In the genomic region with DNA sequence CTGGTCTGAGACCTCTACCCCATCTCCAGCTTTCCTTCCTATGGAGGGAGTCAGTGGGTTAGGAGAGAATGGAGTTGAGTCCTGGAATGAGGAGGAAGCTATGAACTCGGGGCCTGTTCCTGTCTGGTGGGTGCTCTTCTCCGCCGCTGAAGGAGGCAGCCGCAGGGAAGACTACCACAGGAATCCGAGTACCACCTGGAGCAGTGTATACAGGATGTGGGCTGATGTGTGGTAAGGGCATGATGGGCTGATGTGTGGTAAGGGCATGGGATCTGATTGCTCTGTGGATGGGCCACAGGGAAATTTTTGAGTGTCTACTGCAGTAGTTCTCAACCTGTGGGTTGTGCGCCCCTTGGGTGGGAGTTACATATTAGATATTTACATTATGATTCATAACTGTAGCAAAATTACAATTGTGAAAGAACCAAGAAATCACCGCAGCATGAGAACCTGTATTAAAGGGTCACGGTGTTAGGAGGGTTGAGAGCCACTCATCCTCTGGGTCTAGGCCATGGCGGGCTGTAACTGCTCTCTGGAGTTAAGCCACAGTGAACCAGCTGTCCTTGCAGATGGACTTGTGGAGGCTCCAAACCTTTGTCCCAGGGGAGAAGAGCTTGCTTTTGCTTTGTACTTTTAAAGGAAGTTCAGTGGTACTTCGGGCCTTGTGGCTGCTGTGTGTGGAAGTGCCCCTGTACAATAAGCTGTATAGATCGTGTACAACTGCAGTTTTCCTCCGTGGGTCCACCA, we compare ENCODE assay signal across 10 mouse cellular contexts. TPM values are rescaled to one million over a fixed set of nuclear protein-coding genes. Genes with fewer than 3 reads are reported as not detected.
A peak's percentile ranks its signal among the peaks of the same experiment; 100 is the strongest.
DNase-seq lines count a peak whose midpoint lies in the region; ATAC-seq and TF ChIP-seq lines count a peak whose summit lies in the region.
"Had no signal": no experiment of that assay in that cellular context is flagged by ENCODE, and none has a peak within 500 bp of the region (broad histone marks: within the 10 kb centered on the region; RNA-seq: fewer than 3 reads in every experiment).

No protein-coding gene starts in this region.

- H3K4me3 ChIP-seq in hindbrain, postnatal 0 days (ENCODE audit: low read length) = no peak overlapping the region
- H3K4me3 ChIP-seq in hindbrain, embryonic 11.5 days (ENCODE audit: low read depth, low read length) = no peak overlapping the region
- H3K4me3 ChIP-seq in C2C12 (ENCODE audit: insufficient read depth, poor library complexity, severe bottlenecking) = no peak overlapping the region
- H3K4me3 ChIP-seq: hindbrain, embryonic 10.5 days had no signal

- H3K27me3 ChIP-seq in hindbrain, postnatal 0 days (ENCODE audit: insufficient read depth, low read length) = no peaks in the 10 kb centered on the region
- no peaks in the 10 kb centered on the region for H3K27me3 ChIP-seq in hindbrain, embryonic 11.5 days (ENCODE audit: control insufficient read depth, insufficient read depth, low read length)
- H3K27me3 ChIP-seq in C2C12 (ENCODE audit: control insufficient read depth, insufficient read depth, insufficient read length) = no peaks in the 10 kb centered on the region
- H3K27me3 ChIP-seq in splenic B cell, adult 2 months (ENCODE audit: control insufficient read depth, insufficient read depth, low read length, poor library complexity, severe bottlenecking) = no peaks in the 10 kb centered on the region

- H3K9me3 ChIP-seq in hindbrain, postnatal 0 days (ENCODE audit: low read length) = no peaks in the 10 kb centered on the region
- H3K9me3 ChIP-seq in hindbrain, embryonic 11.5 days (ENCODE audit: control insufficient read depth, low read length) = no peaks in the 10 kb centered on the region
- H3K9me3 ChIP-seq: hindbrain, embryonic 10.5 days had no signal

- H3K4me1 ChIP-seq in hindbrain, postnatal 0 days (ENCODE audit: insufficient read depth, low read length) = no peaks in the 10 kb centered on the region
- no peaks in the 10 kb centered on the region for H3K4me1 ChIP-seq in hindbrain, embryonic 11.5 days (replicated peaks; ENCODE audit: control insufficient read depth, insufficient read depth, low read length)

- no peak for ATAC-seq in hindbrain, postnatal 0 days
- no peak for ATAC-seq in hindbrain, embryonic 11.5 days (ENCODE audit: low FRiP score)
- ATAC-seq in common myeloid progenitor, adult 5-6 weeks (replicated peaks; ENCODE audit: low read depth, poor library complexity, severe bottlenecking) = peak; percentile 72
- ATAC-seq in activated CD4-positive, CD25-positive, alpha-beta regulatory T cell, adult 4 months = no peak

- no peak for TF ChIP-seq CTCF in hindbrain, postnatal 0 days (IDR thresholded peaks at IDR 0.05; ENCODE audit: low read depth)
- TF ChIP-seq CTCF in C2C12 (IDR thresholded peaks at IDR 0.05; ENCODE audit: control insufficient read depth, insufficient read depth, insufficient read length) = no peak

- H3K79me3 ChIP-seq in C2C12 (ENCODE audit: low read depth) = peaks cover 51% of the 10 kb centered on the region

- DNase-seq in hindbrain, postnatal 0 days (ENCODE audit: low spot score) = peak; percentile 44
- DNase-seq in hindbrain, embryonic 11.5 days (ENCODE audit: low spot score) = no peak
- peak; percentile 11 for DNase-seq in splenic B cell, adult 2 months (ENCODE audit: low read depth, low spot score)
- no peak for DNase-seq in kidney, postnatal 4 days
- DNase-seq in ovary, postnatal 14 days (ENCODE audit: low spot score) = no peak

- H3K27ac ChIP-seq in hindbrain, postnatal 0 days = no peak overlapping the region
- no peak overlapping the region for H3K27ac ChIP-seq in hindbrain, embryonic 11.5 days (ENCODE audit: low read depth, low read length)
- H3K27ac ChIP-seq: hindbrain, embryonic 10.5 days; kidney, postnatal 0 days had no signal

- H3K4me2 ChIP-seq in hindbrain, postnatal 0 days (ENCODE audit: low read depth, low read length) = no peak overlapping the region
- H3K4me2 ChIP-seq in hindbrain, embryonic 11.5 days (replicated peaks; ENCODE audit: low read depth, low read length) = no peak overlapping the region

- WGBS in hindbrain, postnatal 0 days = 88% methylated on average over 12 of the region's 12 CpGs
- WGBS in hindbrain, embryonic 11.5 days = 89% methylated on average over 12 of the region's 12 CpGs

- H3K36me3 ChIP-seq in hindbrain, postnatal 0 days (ENCODE audit: insufficient read depth, low read length) = peaks cover 7% of the 10 kb centered on the region; the same call in 1 of the 2 replicates
- peaks cover 9% of the 10 kb centered on the region; the same call in 1 of the 2 replicates for H3K36me3 ChIP-seq in hindbrain, embryonic 11.5 days (ENCODE audit: control insufficient read depth, insufficient read depth, low read length)
- peaks cover 30% of the 10 kb centered on the region for H3K36me3 ChIP-seq in C2C12 (ENCODE audit: control insufficient read depth, insufficient read depth)
- no peaks in the 10 kb centered on the region for H3K36me3 ChIP-seq in splenic B cell, adult 2 months (ENCODE audit: control insufficient read depth, insufficient read depth, low read length, poor library complexity, severe bottlenecking)

- peaks cover 79% of the 10 kb centered on the region for H3K79me2 ChIP-seq in C2C12 (ENCODE audit: control insufficient read depth, insufficient read depth)

- H3ac ChIP-seq in C2C12 (ENCODE audit: control insufficient read depth, insufficient read length, low read depth) = no peak overlapping the region

- H3K9ac ChIP-seq in hindbrain, postnatal 0 days (replicated peaks; ENCODE audit: low read length) = no peak overlapping the region
- H3K9ac ChIP-seq in hindbrain, embryonic 11.5 days (ENCODE audit: low read depth, low read length) = no peak overlapping the region

TF ChIP-seq in C2C12, 6 proteins besides CTCF, POLR2A, EP300 and RAD21:
- TF ChIP-seq CEBPB (IDR thresholded peaks at IDR 0.05; ENCODE audit: low read depth) = peak; percentile 72
- peak; percentile 68 for TF ChIP-seq MYOD1 (IDR thresholded peaks at IDR 0.05; ENCODE audit: control insufficient read depth, insufficient read length, low read depth)
- TF ChIP-seq FOSL1 (IDR thresholded peaks at IDR 0.05; ENCODE audit: insufficient read depth, low read length, poor library complexity, severe bottlenecking) = peak; percentile 2
- TF ChIP-seq MYOG (IDR thresholded peaks at IDR 0.05; ENCODE audit: control insufficient read depth, extremely low read depth, insufficient read length) = no peak

RNA-seq across cellular contexts. Expression of a gene that starts 16.0 kb away (rescaled TPM):
- 17.1 and 20.6 TPM in 2 replicates for total RNA-seq in hindbrain, postnatal 0 days (2014; rRNA removed)
- polyA plus RNA-seq in hindbrain, postnatal 0 days (2015; fragmentation: Nextera tagmentation; extraction: Ambion mirVana) = 12.5 and 14.0 TPM in 2 replicates
- polyA plus RNA-seq in hindbrain, embryonic 11.5 days (2014; fragmentation: Nextera tagmentation; extraction: Ambion mirVana) = 49.3 and 62.4 TPM in 2 replicates
- 112 TPM for polyA plus RNA-seq in C2C12 (2012; fragmentation: generic; extraction: Trizol)
- total RNA-seq in common myeloid progenitor, adult 5-6 weeks (2017) = 1.9 and 5.4 TPM in 2 replicates
- under 1 TPM in 1 of 2 experiments, not detected in 1; 0.32 TPM for polyA plus RNA-seq in activated CD4-positive, CD25-positive, alpha-beta regulatory T cell, adult 4 months (2017; shearing (Covaris generic))

Comparison
In these comparisons a context has a peak if more than half of its experiments do, and no peak if none do; other contexts are left out.
1. DNase-seq: peak in hindbrain, postnatal 0 days (single experiment) and splenic B cell, adult 2 months (single experiment); none in hindbrain, embryonic 11.5 days (single experiment), kidney, postnatal 4 days (0 of 2) and ovary, postnatal 14 days (single experiment).
2. RNA of a gene that starts 16.0 kb away (polyA plus RNA-seq): 112 TPM in C2C12 (single experiment), 49.3 to 62.4 TPM in hindbrain, embryonic 11.5 days and 12.5 to 14.0 TPM in hindbrain, postnatal 0 days; 0.32 TPM in activated CD4-positive, CD25-positive, alpha-beta regulatory T cell, adult 4 months; every median in the first group is over 10 times any median in the second.